Mouse (Mus musculus): ENCODE data around the gene Prdx5. TPM values are rescaled to one million over a fixed set of nuclear protein-coding genes. Genes with fewer than 3 reads are reported as not detected.

Prdx5 gene
- total and polyA plus RNA-seq, 3 experiments: 74.8 to 137 (median 83.5) TPM

- H3K79me2 ChIP-seq (replicated peaks; ENCODE audit: control insufficient read depth, extremely low read depth, insufficient read depth, poor library complexity, severe bottlenecking): 0 out of 2 replicates have a peak, but pooled peaks cover 3% of the 10 kb centered on the region
- H3K27me3 ChIP-seq (replicated peaks): peaks cover 2% of the 10 kb centered on the region
- H3K4me2 ChIP-seq (ENCODE audit: insufficient read depth, low read depth, poor library complexity, severe bottlenecking): no peak overlapping the region
- H3K9me3 ChIP-seq (replicated peaks; ENCODE audit: low read length): no peaks in the 10 kb centered on the region
- H3K27ac ChIP-seq (ENCODE audit: insufficient read depth, low read depth): no peak overlapping the region
- DNase-seq (ENCODE audit: extremely low read depth): no peak
- no peak overlapping the region for H3K9ac ChIP-seq (ENCODE audit: insufficient read depth, low read depth)
- dilution Hi-C loops (cut with MboI; ENCODE audit: extremely low pct_ligation_motif_present, extremely low pct_unique_long_range_greater_than_20kb, low sequenced_read_pairs): no loop called here
- no peak overlapping the region for H3K4me3 ChIP-seq (replicated peaks in 1 of 3; ENCODE audit: low read depth in 2 of 3, low read length in 2 of 3, poor library complexity in 1 of 3)
- peaks cover 7 to 27% of the 10 kb centered on the region in 2 experiments for H3K4me1 ChIP-seq (ENCODE audit: control insufficient read depth in 1 of 2, insufficient read depth in 2 of 2)
- in situ Hi-C loops (cut with MboI; ENCODE audit: low pct_ligation_motif_present, low pct_unique_long_range_greater_than_20kb, low sequenced_read_pairs): no loop called here
- peaks cover 8 to 55% of the 10 kb centered on the region in 2 experiments for H3K36me3 ChIP-seq (replicated peaks in 1 of 2; ENCODE audit: control insufficient read depth in 1 of 2, insufficient read depth in 1 of 2, low read length in 1 of 2)
- no peak for TF ChIP-seq RCOR1 (conservative IDR thresholded peaks at IDR 0.05; ENCODE audit: low read depth, low read length)
- TF ChIP-seq POLR2AphosphoS2 (IDR thresholded peaks at IDR 0.05; ENCODE audit: low read depth, low read length): no peak
- no peak for TF ChIP-seq MYC (IDR thresholded peaks at IDR 0.05; ENCODE audit: low read depth, low read length)
- no peak for TF ChIP-seq TBP (conservative IDR thresholded peaks at IDR 0.05; ENCODE audit: low read depth, low read length)
- TF ChIP-seq USF1 (IDR thresholded peaks at IDR 0.05; ENCODE audit: low read depth, low read length): no peak
- no peak for TF ChIP-seq PAX5 (IDR thresholded peaks at IDR 0.05; ENCODE audit: low read length)
- TF ChIP-seq TCF12 (IDR thresholded peaks at IDR 0.05; ENCODE audit: low read depth, low read length): no peak
- no peak for TF ChIP-seq GABPA (IDR thresholded peaks at IDR 0.05; ENCODE audit: insufficient replicate concordance, low read depth, low read length)
- no peak for TF ChIP-seq ZMIZ1 (IDR thresholded peaks at IDR 0.05; ENCODE audit: low read depth, low read length)
- no peak for TF ChIP-seq KAT2A (IDR thresholded peaks at IDR 0.05; ENCODE audit: insufficient replicate concordance, low read length)
Observed at GRCm38 (mm10) chr19:6918321-6918720, 8.4 kb upstream of the Prdx5 start.

DNA sequence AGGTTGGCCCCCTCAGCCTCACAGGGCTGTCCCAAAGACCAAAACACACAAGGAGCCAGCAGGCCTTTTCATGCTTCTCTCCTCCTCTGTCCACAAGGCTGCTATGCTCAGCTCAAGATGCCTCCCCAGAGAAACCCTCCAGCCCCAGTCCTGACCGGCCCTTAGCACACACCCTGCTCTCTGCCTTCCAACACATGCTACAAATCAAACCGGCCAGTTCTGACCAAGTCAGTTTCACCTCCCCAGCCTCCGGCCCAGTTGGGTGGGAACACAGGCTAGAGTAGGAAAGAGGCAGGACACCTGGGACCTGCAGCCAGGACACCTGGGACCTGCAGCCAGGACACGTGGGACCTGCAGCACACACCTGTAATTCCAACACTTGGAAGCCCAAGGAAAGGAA, 6.6 kb upstream of the Prdx5 start:
- peaks cover 26 to 74% of the 10 kb centered on the region in 2 experiments for H3K36me3 ChIP-seq (replicated peaks in 1 of 2; ENCODE audit: control insufficient read depth in 1 of 2, insufficient read depth in 1 of 2, low read length in 1 of 2)

More for the DNA sequence above, 6.6 kb upstream of the Prdx5 start:
- H3K9me3 ChIP-seq (replicated peaks; ENCODE audit: low read length): no peaks in the 10 kb centered on the region
- H3K4me2 ChIP-seq (ENCODE audit: insufficient read depth, low read depth, poor library complexity, severe bottlenecking): no peak overlapping the region
- H3K9ac ChIP-seq (ENCODE audit: insufficient read depth, low read depth): no peak overlapping the region
- H3K4me3 ChIP-seq (replicated peaks in 1 of 3; ENCODE audit: low read depth in 2 of 3, low read length in 2 of 3, poor library complexity in 1 of 3): no peak overlapping the region
- no peaks in the 10 kb centered on the region for H3K27me3 ChIP-seq (replicated peaks)
- H3K4me1 ChIP-seq (ENCODE audit: control insufficient read depth in 1 of 2, insufficient read depth in 2 of 2): peaks cover 11 to 23% of the 10 kb centered on the region in 2 experiments
- H3K79me2 ChIP-seq (replicated peaks; ENCODE audit: control insufficient read depth, extremely low read depth, insufficient read depth, poor library complexity, severe bottlenecking): peaks cover 3% of the 10 kb centered on the region; the same call in 1 of the 2 replicates
- in situ Hi-C loops (cut with MboI; ENCODE audit: low pct_ligation_motif_present, low pct_unique_long_range_greater_than_20kb, low sequenced_read_pairs) (no loop called here), dilution Hi-C loops (cut with MboI; ENCODE audit: extremely low pct_ligation_motif_present, extremely low pct_unique_long_range_greater_than_20kb, low sequenced_read_pairs) (no loop called here)
- TF ChIP-seq TBP (conservative IDR thresholded peaks at IDR 0.05; ENCODE audit: low read depth, low read length): no peak
- TF ChIP-seq NRF1 (IDR thresholded peaks at IDR 0.05; ENCODE audit: low read depth, low read length): no peak
- TF ChIP-seq RCOR1 (conservative IDR thresholded peaks at IDR 0.05; ENCODE audit: low read depth, low read length): no peak
- no peak for TF ChIP-seq ELF1 (IDR thresholded peaks at IDR 0.05; ENCODE audit: low read depth, low read length)
- no peak for TF ChIP-seq TCF12 (IDR thresholded peaks at IDR 0.05; ENCODE audit: low read depth, low read length)
- TF ChIP-seq MAZ (IDR thresholded peaks at IDR 0.05; ENCODE audit: low read depth, low read length): no peak
- no peak for TF ChIP-seq SMC3 (IDR thresholded peaks at IDR 0.05; ENCODE audit: low read depth, low read length)
- TF ChIP-seq ZC3H11A (IDR thresholded peaks at IDR 0.05; ENCODE audit: low read depth, low read length): no peak
- TF ChIP-seq IRF4 (IDR thresholded peaks at IDR 0.05; ENCODE audit: low read depth, low read length): no peak
- no peak for TF ChIP-seq BHLHE40 (IDR thresholded peaks at IDR 0.05; ENCODE audit: low read depth, low read length)
- no peak for TF ChIP-seq JUN (IDR thresholded peaks at IDR 0.05; ENCODE audit: insufficient read depth, low read depth, low read length)
- TF ChIP-seq RAD21 (IDR thresholded peaks at IDR 0.05; ENCODE audit: low read depth, low read length): no peak
- TF ChIP-seq CHD2 (IDR thresholded peaks at IDR 0.05; ENCODE audit: low read length): no peak
- TF ChIP-seq NELFE (IDR thresholded peaks at IDR 0.05; ENCODE audit: low read depth, low read length): no peak
- no peak for DNase-seq (ENCODE audit: extremely low read depth)
- H3K27ac ChIP-seq (ENCODE audit: insufficient read depth, low read depth): no peak overlapping the region
